Mouse (Mus musculus) liver, postnatal 0 days (tissue): ENCODE measurements around the gene Sorcs2.

Experiments used
- CTCF ChIP-seq: sonication (generic); IDR thresholded peaks from 2 replicates; pipeline ENCODE4 v1.5.1; 2016; ENCODE audit warnings: antibody characterized with exemption, low read depth
- EP300 ChIP-seq: IDR thresholded peaks from 2 replicates; pipeline ENCODE4 v1.6.1; 2016; ENCODE audit warnings: antibody characterized with exemption, low read depth, mild to moderate bottlenecking

DNA sequence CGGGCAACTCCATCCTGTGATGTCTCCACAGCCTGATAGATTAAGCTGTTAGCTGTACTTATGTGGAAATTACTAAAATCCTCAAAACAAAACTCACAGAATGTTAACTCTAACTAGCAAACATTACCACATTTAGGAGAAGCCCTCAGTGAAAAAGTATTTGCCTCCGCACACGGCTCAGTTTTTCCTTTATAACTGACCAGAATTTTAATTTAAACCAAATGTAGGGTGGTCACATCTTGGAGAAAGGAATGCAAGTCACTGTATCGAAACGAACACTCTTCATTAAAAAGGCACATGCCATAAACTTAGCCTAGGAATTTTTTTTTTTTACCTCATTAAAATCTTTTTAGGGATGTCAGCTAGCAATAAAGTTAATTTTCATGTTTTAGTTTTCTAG lies 417.4 kb downstream of the Sorcs2 start:
- TF ChIP-seq EP300 = no peak
- TF ChIP-seq CTCF = no peak
